Mouse (Mus musculus) limb, embryonic 13.5 days (tissue): ENCODE measurements at regions not wholly inside any gene's neighbourhood (a gene's known extent, or its start where the extent isn't known, plus 50 kb on each side); places are given as distances from the start of the nearest gene placed in this dataset.

ENCODE experiments used
- ATAC-seq: fragments of 200-750 bp; cut with Nextera tagmentation; 2 replicates; pipeline ENCODE4 v1.8.0; 2017; ENCODE audit warnings: low read depth, moderate number of reproducible peaks, moderate TSS enrichment; ENCODE audit not compliant: low FRiP score
- H3K27ac ChIP-seq: fragments of 300-500 bp; sonication (generic); 2 replicates; pipeline ENCODE4 v1.5.1; 2015; ENCODE audit warnings: inconsistent platforms, mild to moderate bottlenecking, moderate library complexity
- H3K27me3 ChIP-seq: fragments of 300-500 bp; sonication (generic); 2 replicates; pipeline ENCODE4 v1.6.1; 2015; ENCODE audit warnings: mild to moderate bottlenecking, inconsistent platforms
- H3K36me3 ChIP-seq: fragments of 300-500 bp; sonication (generic); 2 replicates; pipeline ENCODE4 v1.6.1; 2015; ENCODE audit warnings: inconsistent platforms, mild to moderate bottlenecking, moderate library complexity
- H3K4me1 ChIP-seq: fragments of 300-500 bp; sonication (generic); 2 replicates; pipeline ENCODE4 v1.6.1; 2015; ENCODE audit warnings: inconsistent platforms
- H3K4me2 ChIP-seq: fragments of 300-500 bp; sonication (generic); replicated peaks from 2 replicates; pipeline ENCODE4 v1.6.1; 2015; ENCODE audit warnings: inconsistent platforms, mild to moderate bottlenecking, moderate library complexity
- H3K4me3 ChIP-seq: fragments of 300-500 bp; sonication (generic); 2 replicates; pipeline ENCODE4 v1.5.1; 2015; ENCODE audit warnings: moderate library complexity, mild to moderate bottlenecking, inconsistent platforms
- H3K9ac ChIP-seq: fragments of 300-500 bp; sonication (generic); 2 replicates; pipeline ENCODE4 v1.6.1; 2015; ENCODE audit warnings: mild to moderate bottlenecking, inconsistent platforms
- H3K9me3 ChIP-seq: fragments of 300-500 bp; sonication (generic); 2 replicates; pipeline ENCODE4 v1.6.1; 2016; ENCODE audit warnings: inconsistent platforms
- WGBS: fragments of 180-500 bp; shearing (Covaris S2); methylation state at CpG from one replicate; pipeline ENCODE4 v1.1.7; 2015; 5-methylcytosine and 5-hydroxymethylcytosine counted together

DNA sequence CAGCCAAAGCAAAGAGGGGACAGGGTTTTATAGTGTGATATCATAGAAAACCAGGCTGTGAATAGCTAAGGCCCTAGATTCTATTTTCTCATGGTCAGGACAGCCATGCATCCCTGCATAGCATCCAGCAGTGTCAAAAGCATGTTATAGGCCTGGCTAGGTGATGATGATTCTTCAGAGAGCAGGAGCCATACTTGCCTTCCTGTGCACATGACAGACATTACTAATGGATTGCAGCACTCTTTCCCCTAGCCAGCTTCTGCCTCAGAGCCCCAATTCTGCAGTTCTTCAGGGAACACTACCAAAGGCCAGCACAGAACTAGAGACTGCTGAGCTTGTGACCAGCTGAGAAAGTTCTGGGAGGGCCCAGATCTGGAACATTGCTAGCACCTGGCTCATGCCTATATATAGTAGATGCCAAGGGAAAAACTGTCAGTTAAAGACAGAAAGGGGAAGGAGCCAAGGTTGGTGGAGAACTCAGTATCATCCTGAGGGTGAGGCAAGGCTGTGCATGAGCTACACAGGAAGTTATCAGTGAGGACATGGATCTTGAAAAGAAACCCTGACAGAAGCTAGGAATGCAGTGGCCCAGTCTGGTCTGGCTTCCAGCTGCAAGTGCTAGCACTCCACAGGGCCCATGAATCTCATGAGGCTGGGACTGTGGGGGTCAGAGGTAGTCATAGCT lies 95.6 kb downstream of the 1810010D01Rik start:
- Histone ChIP-seq H3K36me3 (no peaks in the 10 kb centered on the region), H3K27ac (peak overlapping the region; percentile 89), H3K9ac (no peak overlapping the region), H3K9me3 (no peaks in the 10 kb centered on the region), H3K4me3 (no peak overlapping the region), H3K4me2 (0 out of 2 replicates have a peak overlapping the region, but pooled peaks have one; percentile 48), H3K27me3 (no peaks in the 10 kb centered on the region), H3K4me1 (peaks cover 31% of the 10 kb centered on the region)
- ATAC-seq: no peak

DNA sequence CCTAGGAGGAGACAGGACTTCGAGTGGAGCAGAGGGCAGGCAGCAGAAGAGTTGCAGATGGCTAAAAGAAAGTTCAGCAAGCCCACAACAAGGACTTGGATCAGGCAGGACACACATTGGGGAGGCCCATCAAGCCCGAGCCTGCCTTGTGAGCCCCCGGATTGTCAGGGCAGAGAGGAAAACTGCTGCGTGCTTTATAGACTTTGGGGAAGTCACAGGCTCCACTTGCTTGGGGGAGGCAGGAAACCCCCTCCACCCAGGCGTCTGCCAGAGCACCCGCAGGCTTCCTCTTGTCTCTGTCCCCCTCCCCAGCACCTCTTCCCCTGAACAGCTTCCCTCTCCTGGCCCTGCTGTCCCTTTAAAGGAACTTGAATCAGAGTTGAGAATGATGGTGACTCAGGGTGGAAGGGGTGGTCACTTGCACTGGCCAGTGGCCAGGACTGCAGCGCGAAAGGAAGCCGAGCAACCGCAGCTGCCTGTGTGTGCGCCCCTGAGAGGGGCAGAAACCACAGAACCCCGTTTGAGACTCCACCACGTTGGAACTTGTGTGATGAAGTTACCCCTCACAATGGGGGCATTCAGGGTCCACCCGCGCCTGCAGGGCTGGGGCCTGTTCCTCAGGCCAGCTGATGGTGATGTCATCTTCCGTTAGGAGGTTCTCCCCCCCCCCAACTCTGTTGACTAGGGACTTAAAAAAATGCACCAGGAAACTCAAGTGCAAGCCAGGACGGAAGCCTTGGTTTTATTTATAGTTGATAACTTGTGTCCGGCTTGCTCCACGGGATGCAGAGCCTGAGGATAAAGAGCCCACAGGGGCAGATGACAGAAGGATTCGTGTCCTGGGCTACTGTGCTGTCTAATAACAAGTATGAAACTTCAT lies 96.4 kb downstream of the 1810010D01Rik start:
- peak; percentile 83 for ATAC-seq
- WGBS: 29% methylated on average over 20 of the region's 20 CpGs
- Histone ChIP-seq H3K27ac (peak overlapping the region; percentile 89), H3K4me3 (no peak overlapping the region), H3K9ac (peak overlapping the region; percentile 48), H3K27me3 (no peaks in the 10 kb centered on the region), H3K4me1 (peaks cover 31% of the 10 kb centered on the region), H3K4me2 (peak overlapping the region; percentile 48), H3K9me3 (no peaks in the 10 kb centered on the region), H3K36me3 (no peaks in the 10 kb centered on the region)

DNA sequence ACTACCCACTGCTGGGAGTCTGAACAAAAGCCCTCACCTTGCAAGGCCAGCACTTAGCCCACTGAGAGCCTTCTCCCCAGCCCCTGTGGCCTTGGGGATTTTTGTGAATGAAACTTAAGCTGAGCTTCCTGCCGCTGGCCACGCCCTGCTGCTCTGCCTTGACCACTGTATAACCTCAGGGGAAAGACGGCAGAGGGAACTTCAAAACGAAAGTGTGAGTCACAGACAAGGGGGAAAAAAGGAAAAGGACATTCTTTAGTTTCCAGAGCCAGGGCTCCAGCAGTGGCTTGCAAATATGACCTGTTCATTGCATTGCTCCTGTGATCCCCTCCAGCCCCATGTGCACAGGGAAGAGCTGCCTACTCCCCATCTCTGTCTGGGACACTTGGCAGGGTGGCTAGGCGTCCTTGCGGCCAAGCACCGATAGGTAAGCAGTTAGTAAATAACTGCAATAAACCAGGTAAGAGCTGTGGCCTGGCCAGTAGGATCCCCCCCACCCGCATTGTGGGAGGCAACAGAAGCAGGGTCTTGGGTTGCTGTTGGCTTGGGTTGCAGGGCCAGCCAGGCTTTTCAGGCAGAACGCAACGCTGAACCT lies 97.2 kb downstream of the 1810010D01Rik start:
- Histone ChIP-seq H3K4me2 (peak overlapping the region; percentile 48), H3K4me3 (no peak overlapping the region), H3K27ac (peak overlapping the region; percentile 89), H3K9ac (peak overlapping the region; percentile 48; the same call in 1 of the 2 replicates), H3K36me3 (no peaks in the 10 kb centered on the region), H3K9me3 (no peaks in the 10 kb centered on the region), H3K4me1 (peaks cover 31% of the 10 kb centered on the region), H3K27me3 (no peaks in the 10 kb centered on the region)
- 21% methylated on average over 10 of the region's 10 CpGs for WGBS
- ATAC-seq: no peak

DNA sequence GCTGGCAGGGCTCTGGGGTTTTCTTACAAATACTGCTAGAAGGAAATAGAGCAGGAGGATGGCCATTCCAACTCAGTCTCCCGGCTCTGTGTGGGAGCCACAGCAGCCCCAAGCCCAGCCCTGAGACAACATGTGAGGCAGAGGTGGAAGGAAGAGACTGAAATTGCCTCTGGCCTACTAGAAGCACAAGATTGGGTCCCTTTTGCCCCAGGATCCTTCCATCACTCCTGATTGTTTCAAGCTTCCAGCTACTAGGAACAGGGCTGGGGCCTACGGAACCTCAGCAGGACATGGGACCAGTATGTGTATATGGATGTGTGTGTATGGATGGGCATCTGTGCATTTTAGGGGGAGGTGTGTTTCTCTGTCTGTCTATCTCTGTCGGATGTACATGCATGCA lies 97.9 kb downstream of the 1810010D01Rik start:
- Histone ChIP-seq H3K27me3 (no peaks in the 10 kb centered on the region), H3K36me3 (no peaks in the 10 kb centered on the region), H3K9ac (no peak overlapping the region), H3K27ac (no peak overlapping the region), H3K4me3 (no peak overlapping the region), H3K9me3 (no peaks in the 10 kb centered on the region), H3K4me2 (no peak overlapping the region), H3K4me1 (peaks cover 31% of the 10 kb centered on the region)
- 88% methylated on average over 3 of the region's 3 CpGs for WGBS
- ATAC-seq: no peak

DNA sequence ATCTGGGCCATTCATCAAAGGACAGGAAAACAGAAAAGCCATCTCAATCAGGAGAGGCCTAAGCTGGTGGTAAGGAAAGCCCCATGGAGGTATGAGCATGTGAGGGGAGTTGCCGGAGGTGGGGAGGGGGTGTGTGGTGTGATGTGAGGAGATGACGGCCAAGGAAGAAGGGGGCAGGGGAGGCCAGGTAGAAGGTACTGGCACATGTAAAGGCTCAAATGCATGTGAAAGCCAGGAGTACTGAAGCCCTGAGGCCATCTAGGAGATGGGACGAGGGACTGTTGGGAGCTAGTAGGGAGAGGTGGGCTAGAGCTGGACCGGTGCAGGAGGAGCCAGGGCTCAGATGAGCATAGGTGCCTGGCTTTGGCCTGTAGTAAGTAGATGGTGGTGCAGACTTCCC lies 98.4 kb downstream of the 1810010D01Rik start:
- ATAC-seq: no peak
- Histone ChIP-seq H3K9me3 (no peaks in the 10 kb centered on the region), H3K4me3 (no peak overlapping the region), H3K27ac (no peak overlapping the region), H3K4me1 (peaks cover 31% of the 10 kb centered on the region), H3K36me3 (no peaks in the 10 kb centered on the region), H3K27me3 (no peaks in the 10 kb centered on the region), H3K9ac (no peak overlapping the region), H3K4me2 (no peak overlapping the region)
- WGBS: 79% methylated on average over 4 of the region's 4 CpGs

DNA sequence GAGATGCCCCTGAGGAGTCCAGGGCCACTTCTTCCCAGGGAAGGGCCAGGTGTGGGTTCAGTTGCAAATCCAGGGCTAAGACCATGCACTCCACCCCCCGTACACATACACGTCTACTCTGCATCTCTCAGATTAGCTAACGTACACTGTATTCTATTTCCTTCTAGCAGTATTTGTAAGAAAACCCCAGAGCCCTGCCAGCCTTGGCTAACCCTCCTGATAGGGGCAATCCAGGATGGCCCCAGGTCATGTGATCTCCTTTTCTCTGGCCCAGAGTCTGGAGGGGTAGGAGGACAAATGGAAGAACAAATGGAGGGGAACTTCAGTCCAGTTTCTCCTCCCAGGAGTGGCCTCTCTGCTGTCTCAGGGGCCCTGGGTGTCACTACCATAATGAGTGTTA lies 98.9 kb downstream of the 1810010D01Rik start:
- Histone ChIP-seq H3K36me3 (no peaks in the 10 kb centered on the region), H3K27ac (no peak overlapping the region)
- 82% methylated on average over 3 of the region's 3 CpGs for WGBS

DNA sequence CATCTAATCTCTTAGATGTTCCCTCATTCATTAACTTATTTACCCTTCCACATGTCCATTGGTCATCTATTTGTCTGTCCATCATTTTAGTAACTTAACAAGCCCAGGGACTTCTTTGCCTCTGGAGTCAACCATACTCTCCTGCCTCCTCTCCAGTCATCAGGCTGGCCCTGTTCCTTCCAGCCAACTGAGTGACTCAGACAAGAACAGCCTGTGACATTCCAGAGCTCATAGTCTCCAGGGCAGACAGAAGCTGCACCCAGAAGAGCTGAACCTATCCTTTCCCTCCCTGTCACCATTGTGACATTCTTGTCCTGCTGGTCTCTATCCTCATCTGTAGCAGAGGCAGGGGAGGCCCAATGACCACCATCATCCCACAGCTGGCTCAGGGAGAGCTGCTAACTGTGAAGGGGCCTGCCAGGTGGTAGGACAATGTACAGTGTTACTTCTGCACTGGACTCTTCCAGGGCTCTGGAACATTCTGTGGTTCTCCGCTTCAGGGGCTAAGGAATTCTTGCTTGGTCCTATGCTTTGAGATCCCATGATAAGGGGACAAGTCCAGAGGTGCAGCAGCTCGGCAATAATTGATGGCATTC lies 100.2 kb downstream of the 1810010D01Rik start:
- Histone ChIP-seq H3K36me3 (no peaks in the 10 kb centered on the region), H3K27ac (no peak overlapping the region), H3K4me3 (no peak overlapping the region), H3K4me2 (no peak overlapping the region), H3K4me1 (peaks cover 38% of the 10 kb centered on the region), H3K27me3 (no peaks in the 10 kb centered on the region), H3K9ac (no peak overlapping the region), H3K9me3 (no peaks in the 10 kb centered on the region)
- WGBS: 88% methylated on average over 2 of the region's 2 CpGs
- no peak for ATAC-seq

More for the DNA sequence above, 98.9 kb downstream of the 1810010D01Rik start:
- no peak overlapping the region for H3K4me2 ChIP-seq
- H3K4me1 ChIP-seq: peaks cover 31% of the 10 kb centered on the region
- ATAC-seq: no peak
- no peaks in the 10 kb centered on the region for H3K9me3 ChIP-seq
- H3K4me3 ChIP-seq: no peak overlapping the region
- no peaks in the 10 kb centered on the region for H3K27me3 ChIP-seq
- H3K9ac ChIP-seq: no peak overlapping the region

DNA sequence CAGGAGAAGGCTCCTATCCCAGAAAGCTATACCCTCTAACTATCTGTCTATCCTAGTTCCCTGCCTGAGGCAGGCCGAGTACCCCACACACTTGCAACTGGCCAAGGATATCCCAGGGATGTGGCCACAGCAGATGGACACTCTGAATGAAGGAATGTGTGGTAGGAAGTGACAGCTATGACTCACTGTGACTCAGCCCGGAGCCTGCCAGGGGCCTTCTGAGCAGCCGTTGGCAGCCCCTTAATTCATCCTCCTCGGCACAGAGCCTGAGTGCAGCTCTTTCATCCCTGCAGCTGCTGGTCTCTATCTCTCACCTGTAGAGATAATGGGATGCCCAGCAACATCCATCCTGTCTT lies 101.4 kb downstream of the 1810010D01Rik start:
- Histone ChIP-seq H3K27me3 (no peaks in the 10 kb centered on the region), H3K36me3 (no peaks in the 10 kb centered on the region), H3K4me2 (no peak overlapping the region), H3K9me3 (no peaks in the 10 kb centered on the region), H3K4me3 (no peak overlapping the region), H3K27ac (no peak overlapping the region), H3K9ac (no peak overlapping the region), H3K4me1 (peaks cover 34% of the 10 kb centered on the region)
- 64% methylated on average over 4 of the region's 4 CpGs for WGBS
- ATAC-seq: no peak

DNA sequence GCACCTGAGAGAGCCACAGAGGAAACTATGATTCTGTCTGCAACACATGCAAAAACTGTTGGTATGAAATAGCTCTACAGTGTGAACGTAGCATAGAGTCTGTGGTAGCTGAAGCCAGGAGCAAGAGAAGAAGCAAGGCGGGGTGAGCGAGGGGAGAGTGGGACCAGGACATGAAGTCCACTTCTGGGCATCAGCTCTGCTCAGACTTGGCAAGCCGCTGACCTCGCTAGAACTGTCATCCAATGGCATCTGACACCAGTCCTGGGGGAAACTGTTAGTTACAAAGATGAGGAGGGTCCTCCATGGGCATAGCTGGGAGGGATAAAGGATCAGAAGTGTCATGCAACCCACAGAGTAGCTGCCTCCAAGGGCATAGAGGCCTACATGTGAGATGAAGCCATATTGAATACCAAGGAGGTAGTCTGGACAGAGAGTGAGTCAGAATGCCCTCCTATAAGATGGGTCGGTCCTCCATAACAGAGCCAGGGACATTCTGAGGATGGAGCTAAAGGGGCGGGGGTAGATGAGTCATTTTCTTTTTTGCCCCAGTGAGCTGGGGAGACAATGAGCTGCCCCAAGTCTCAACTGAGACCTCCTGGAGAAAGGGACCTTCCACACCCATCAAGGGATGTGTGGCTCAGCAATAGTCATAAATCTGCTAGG lies 102.0 kb downstream of the 1810010D01Rik start:
- Histone ChIP-seq H3K27ac (no peak overlapping the region), H3K4me1 (peaks cover 29% of the 10 kb centered on the region), H3K4me3 (no peak overlapping the region), H3K9ac (no peak overlapping the region), H3K4me2 (no peak overlapping the region), H3K27me3 (no peaks in the 10 kb centered on the region), H3K36me3 (no peaks in the 10 kb centered on the region), H3K9me3 (no peaks in the 10 kb centered on the region)
- WGBS: 90% methylated on average over 7 of the region's 7 CpGs
- ATAC-seq: no peak

DNA sequence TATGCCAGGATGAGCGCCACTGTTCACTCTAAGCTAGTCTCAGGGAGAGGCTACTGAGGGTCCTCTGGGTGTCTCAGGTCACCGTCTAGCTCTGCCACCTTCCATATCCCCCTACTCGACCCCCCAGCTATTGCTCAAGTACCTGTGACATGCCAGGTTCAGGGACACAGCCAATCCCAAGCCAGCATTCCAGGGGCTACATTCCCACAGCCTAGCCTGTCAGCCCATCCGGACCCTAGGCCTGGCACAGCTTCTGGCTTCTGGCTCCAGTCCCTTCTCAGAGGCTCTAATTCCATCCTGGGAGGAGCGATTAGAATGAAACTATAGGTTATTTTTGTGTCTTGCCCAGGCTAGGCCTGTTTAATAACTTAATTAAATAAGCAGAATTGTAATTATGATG lies 105.2 kb downstream of the 1810010D01Rik start:
- Histone ChIP-seq H3K9ac (peak overlapping the region; percentile 25; the same call in 1 of the 2 replicates), H3K4me1 (peaks cover 14% of the 10 kb centered on the region), H3K27ac (no peak overlapping the region), H3K4me3 (no peak overlapping the region), H3K36me3 (no peaks in the 10 kb centered on the region), H3K9me3 (no peaks in the 10 kb centered on the region), H3K27me3 (no peaks in the 10 kb centered on the region), H3K4me2 (no peak overlapping the region)
- no peak for ATAC-seq
- WGBS: 73% methylated on average over 5 of the region's 5 CpGs

DNA sequence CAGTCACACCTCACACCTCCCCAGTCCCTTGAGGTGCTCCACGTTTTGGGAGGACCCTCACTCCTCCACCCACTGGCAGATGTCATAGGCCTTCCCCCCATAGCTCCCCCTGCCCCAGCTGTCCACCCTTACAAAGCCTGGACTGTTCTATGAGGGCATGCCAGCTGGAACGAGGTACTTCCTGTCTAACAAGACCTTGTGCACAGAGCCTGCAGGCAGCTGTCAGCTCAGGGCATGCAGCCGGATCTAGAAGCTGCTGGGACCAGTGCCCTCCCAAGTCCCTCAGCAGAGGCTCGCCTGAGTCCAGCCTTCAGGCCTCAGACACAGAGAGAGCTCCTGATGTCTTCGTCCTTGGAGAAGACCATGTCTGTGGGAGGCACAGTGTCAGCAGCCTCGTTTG lies 105.7 kb downstream of the 1810010D01Rik start:
- WGBS: 51% methylated on average over 6 of the region's 6 CpGs
- H3K36me3 ChIP-seq: no peaks in the 10 kb centered on the region
- no peaks in the 10 kb centered on the region for H3K27me3 ChIP-seq
- ATAC-seq: peak; percentile 48
- H3K4me3 ChIP-seq: no peak overlapping the region
- H3K9me3 ChIP-seq: no peaks in the 10 kb centered on the region
- 0 out of 2 replicates have a peak overlapping the region, but pooled peaks have one; percentile 11 for H3K27ac ChIP-seq
- H3K9ac ChIP-seq: peak overlapping the region; percentile 25; the same call in 1 of the 2 replicates
- H3K4me1 ChIP-seq: peaks cover 14% of the 10 kb centered on the region
- no peak overlapping the region for H3K4me2 ChIP-seq
